Mouse (Mus musculus): ENCODE measurements around the gene Gm5767. TPM values are rescaled to one million over a fixed set of nuclear protein-coding genes. Genes with fewer than 3 reads are reported as not detected.

Gene Gm5767
- not detected in 2 replicates for polyA plus RNA-seq (2016; fragmentation: Nextera tagmentation; extraction: Ambion mirVana)

- Histone ChIP-seq H3K4me1 (replicated peaks) (no peaks in the 10 kb centered on the region), H3K27me3 (ENCODE audit: insufficient read depth, poor library complexity, severe bottlenecking) (no peaks in the 10 kb centered on the region), H3K4me3 (no peak within 1 kb of the TSS), H3K27ac (no peak within 1 kb of the TSS), H3K9me3 (no peaks in the 10 kb centered on the region), H3K36me3 (peaks cover 32% of the 10 kb centered on the region; the same call in 1 of the 2 replicates)
- WGBS: 89% methylated on average over 5 of the region's 5 CpGs
- no peak for DNase-seq (ENCODE audit: low spot score)
Measured at GRCm38 (mm10) chr16:8680470-8680869, at the start of gene Gm5767. Gene Gm5767 (plus strand): TSS chr16:8680770.

GRCm38 (mm10) chr16:8631428-8631827 lies 49.1 kb upstream of the Gm5767 start:
- WGBS: 90% methylated on average over 5 of the region's 5 CpGs
- H3K4me3 ChIP-seq: no peak overlapping the region

DNA sequence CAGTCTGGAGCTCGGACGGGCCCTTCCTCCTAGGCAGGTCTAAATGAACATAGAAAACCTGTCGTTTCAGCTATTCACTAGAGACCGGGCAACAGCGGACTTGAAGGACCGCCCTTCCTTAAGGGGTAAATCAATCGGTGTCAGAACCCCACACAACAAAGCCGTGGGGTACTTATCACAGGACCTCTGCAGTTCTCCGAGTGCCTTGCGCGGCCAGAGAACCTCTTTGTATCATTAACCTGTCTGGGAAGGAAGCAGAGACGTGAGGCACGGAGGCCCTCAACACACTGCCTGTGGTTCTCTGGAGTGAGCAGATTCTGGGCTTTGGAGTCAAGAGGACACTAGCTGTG lies 43.7 kb upstream of the Gm5767 start:
- H3K36me3 ChIP-seq: peaks cover 46% of the 10 kb centered on the region
- H3K4me1 ChIP-seq (replicated peaks): peaks cover 24% of the 10 kb centered on the region
- H3K4me3 ChIP-seq: peak overlapping the region; percentile 89
- DNase-seq (ENCODE audit: low spot score): no peak
- under 1% methylated on average over 13 of the region's 13 CpGs for WGBS
- H3K27ac ChIP-seq: peak overlapping the region; percentile 95
- no peaks in the 10 kb centered on the region for H3K9me3 ChIP-seq
- H3K27me3 ChIP-seq (ENCODE audit: insufficient read depth, poor library complexity, severe bottlenecking): no peaks in the 10 kb centered on the region

More at GRCm38 (mm10) chr16:8631428-8631827, 49.1 kb upstream of the Gm5767 start:
- peaks cover 9% of the 10 kb centered on the region for H3K4me1 ChIP-seq (replicated peaks)
- peaks cover 47% of the 10 kb centered on the region for H3K36me3 ChIP-seq
- H3K27ac ChIP-seq: no peak overlapping the region
- no peaks in the 10 kb centered on the region for H3K27me3 ChIP-seq (ENCODE audit: insufficient read depth, poor library complexity, severe bottlenecking)
- no peak for DNase-seq (ENCODE audit: low spot score)
- no peaks in the 10 kb centered on the region for H3K9me3 ChIP-seq

- WGBS: under 1% methylated on average over 59 of the region's 59 CpGs
- Histone ChIP-seq H3K27me3 (ENCODE audit: insufficient read depth, poor library complexity, severe bottlenecking) (no peaks in the 10 kb centered on the region), H3K4me3 (peak within 1 kb of the TSS; percentile 89), H3K4me1 (replicated peaks) (peaks cover 24% of the 10 kb centered on the region), H3K36me3 (peaks cover 45% of the 10 kb centered on the region), H3K27ac (peak within 1 kb of the TSS; percentile 95), H3K9me3 (no peaks in the 10 kb centered on the region)
- peak; percentile 86 for DNase-seq (ENCODE audit: low spot score)
Measured at GRCm38 (mm10) chr16:8637217-8638051, 43.1 kb upstream of the Gm5767 start, which contains the start of the genes Pmm2 and Tmem186. Gene Pmm2 (plus strand): TSS chr16:8637674. Gene Tmem186 (minus strand): TSS chr16:8637712.

GRCm38 (mm10) chr16:8638131-8638530 lies 42.4 kb upstream of the Gm5767 start:
- Histone ChIP-seq H3K27me3 (ENCODE audit: insufficient read depth, poor library complexity, severe bottlenecking) (no peaks in the 10 kb centered on the region), H3K27ac (peak overlapping the region; percentile 95), H3K4me3 (peak overlapping the region; percentile 89), H3K4me1 (replicated peaks) (peaks cover 24% of the 10 kb centered on the region), H3K9me3 (no peaks in the 10 kb centered on the region), H3K36me3 (peaks cover 46% of the 10 kb centered on the region)
- DNase-seq (ENCODE audit: low spot score): no peak
- 53% methylated on average over 7 of the region's 7 CpGs for WGBS

- H3K36me3 ChIP-seq: peaks cover 51% of the 10 kb centered on the region
- H3K27me3 ChIP-seq (ENCODE audit: insufficient read depth, poor library complexity, severe bottlenecking): no peaks in the 10 kb centered on the region
- no peak overlapping the region for H3K4me3 ChIP-seq
- WGBS: 90% methylated on average over 11 of the region's 11 CpGs
- DNase-seq (ENCODE audit: low spot score): no peak
- H3K4me1 ChIP-seq (replicated peaks): peaks cover 24% of the 10 kb centered on the region
- no peaks in the 10 kb centered on the region for H3K9me3 ChIP-seq
- H3K27ac ChIP-seq: no peak overlapping the region
Measured at GRCm38 (mm10) chr16:8639466-8640191, 40.9 kb upstream of the Gm5767 start.

- Histone ChIP-seq H3K9me3 (no peaks in the 10 kb centered on the region), H3K4me3 (no peak overlapping the region), H3K36me3 (peaks cover 78% of the 10 kb centered on the region), H3K27me3 (ENCODE audit: insufficient read depth, poor library complexity, severe bottlenecking) (no peaks in the 10 kb centered on the region), H3K4me1 (replicated peaks) (peaks cover under 1% of the 10 kb centered on the region; the same call in 1 of the 2 replicates), H3K27ac (no peak overlapping the region)
- 83% methylated on average over 2 of the region's 2 CpGs for WGBS
- DNase-seq (ENCODE audit: low spot score): peak; percentile 29
Measured at GRCm38 (mm10) chr16:8643855-8644254, 36.7 kb upstream of the Gm5767 start.

- H3K4me3 ChIP-seq: no peak overlapping the region
- H3K36me3 ChIP-seq: peaks cover 94% of the 10 kb centered on the region
- WGBS: 88% methylated on average over 6 of the region's 6 CpGs
- no peaks in the 10 kb centered on the region for H3K4me1 ChIP-seq (replicated peaks)
- no peak overlapping the region for H3K27ac ChIP-seq
- DNase-seq (ENCODE audit: low spot score): no peak
- no peaks in the 10 kb centered on the region for H3K9me3 ChIP-seq
- no peaks in the 10 kb centered on the region for H3K27me3 ChIP-seq (ENCODE audit: insufficient read depth, poor library complexity, severe bottlenecking)
Measured at GRCm38 (mm10) chr16:8645546-8645945, 35.0 kb upstream of the Gm5767 start.

GRCm38 (mm10) chr16:8650007-8650406 lies 30.6 kb upstream of the Gm5767 start:
- H3K27me3 ChIP-seq (ENCODE audit: insufficient read depth, poor library complexity, severe bottlenecking): no peaks in the 10 kb centered on the region
- peaks cover 99% of the 10 kb centered on the region for H3K36me3 ChIP-seq
- H3K9me3 ChIP-seq: no peaks in the 10 kb centered on the region
- H3K4me1 ChIP-seq (replicated peaks): no peaks in the 10 kb centered on the region
- no peak overlapping the region for H3K4me3 ChIP-seq
- 94% methylated on average over 3 of the region's 3 CpGs for WGBS
- no peak overlapping the region for H3K27ac ChIP-seq
- no peak for DNase-seq (ENCODE audit: low spot score)

DNA sequence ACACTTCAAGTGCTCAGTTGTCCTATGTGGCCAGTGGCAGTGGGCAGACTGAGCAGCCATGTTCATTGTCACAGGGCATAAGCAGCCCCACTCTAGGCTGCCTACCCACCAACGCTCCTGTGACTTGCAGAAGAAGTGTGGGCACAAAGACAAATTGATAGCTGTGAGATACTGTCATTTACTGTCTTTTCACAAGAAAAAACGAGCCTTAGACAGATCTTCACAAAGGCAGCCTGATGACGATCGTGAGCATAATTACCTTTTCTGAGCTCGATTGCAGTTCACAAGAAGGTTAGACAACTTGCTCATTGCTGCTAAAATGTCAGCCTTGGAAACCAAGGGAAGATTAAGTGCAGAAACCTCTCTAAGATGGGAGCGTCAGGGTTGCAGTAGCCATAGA lies 25.5 kb upstream of the Gm5767 start:
- H3K36me3 ChIP-seq: peaks cover 99% of the 10 kb centered on the region
- no peaks in the 10 kb centered on the region for H3K9me3 ChIP-seq

GRCm38 (mm10) chr16:8655599-8655998 lies 25.0 kb upstream of the Gm5767 start:
- 84% methylated on average over 9 of the region's 9 CpGs for WGBS
- H3K36me3 ChIP-seq: peaks cover 99% of the 10 kb centered on the region
- no peaks in the 10 kb centered on the region for H3K4me1 ChIP-seq (replicated peaks)
- H3K4me3 ChIP-seq: no peak overlapping the region
- no peak overlapping the region for H3K27ac ChIP-seq
- H3K27me3 ChIP-seq (ENCODE audit: insufficient read depth, poor library complexity, severe bottlenecking): no peaks in the 10 kb centered on the region
- no peaks in the 10 kb centered on the region for H3K9me3 ChIP-seq
- DNase-seq (ENCODE audit: low spot score): no peak

More for the DNA sequence above, 25.5 kb upstream of the Gm5767 start:
- no peak overlapping the region for H3K4me3 ChIP-seq
- H3K27ac ChIP-seq: no peak overlapping the region
- H3K27me3 ChIP-seq (ENCODE audit: insufficient read depth, poor library complexity, severe bottlenecking): no peaks in the 10 kb centered on the region
- no peak for DNase-seq (ENCODE audit: low spot score)
- no peaks in the 10 kb centered on the region for H3K4me1 ChIP-seq (replicated peaks)
- WGBS: 89% methylated on average over 6 of the region's 6 CpGs

- Histone ChIP-seq H3K4me1 (replicated peaks) (no peaks in the 10 kb centered on the region), H3K36me3 (peaks cover 97% of the 10 kb centered on the region), H3K27me3 (ENCODE audit: insufficient read depth, poor library complexity, severe bottlenecking) (no peaks in the 10 kb centered on the region), H3K27ac (no peak overlapping the region), H3K4me3 (no peak overlapping the region), H3K9me3 (no peaks in the 10 kb centered on the region)
- WGBS: 89% methylated on average over 2 of the region's 2 CpGs
- DNase-seq (ENCODE audit: low spot score): no peak
Measured at GRCm38 (mm10) chr16:8656256-8656655, 24.3 kb upstream of the Gm5767 start.

- Histone ChIP-seq H3K36me3 (peaks cover 97% of the 10 kb centered on the region), H3K4me1 (replicated peaks) (peaks cover 2% of the 10 kb centered on the region; the same call in 1 of the 2 replicates), H3K27ac (no peak overlapping the region), H3K4me3 (no peak overlapping the region), H3K9me3 (no peaks in the 10 kb centered on the region), H3K27me3 (ENCODE audit: insufficient read depth, poor library complexity, severe bottlenecking) (no peaks in the 10 kb centered on the region)
- DNase-seq (ENCODE audit: low spot score): no peak
- WGBS: 90% methylated on average over 4 of the region's 4 CpGs
Measured at GRCm38 (mm10) chr16:8658349-8658748, 22.2 kb upstream of the Gm5767 start.
